Mouse (Mus musculus): Measurements from ENCODE around the gene Efcab10.

Gene Efcab10

GRCm38 (mm10) chr12:33394804-33395623 is at the start of gene Efcab10:
Efcab10 (plus strand) TSS chr12:33394854.
- DNase-seq (ENCODE audit: low spot score in 2 of 2), result no peak

- no peak for DNase-seq (ENCODE audit: low spot score in 2 of 2)
These were observed 49.5 kb upstream of the Efcab10 start for GRCm38 (mm10) chr12:33344970-33345772.

- DNase-seq (ENCODE audit: low spot score in 2 of 2), result no peak
These were observed 48.8 kb upstream of the Efcab10 start for GRCm38 (mm10) chr12:33345773-33346435.

- no peak for DNase-seq (ENCODE audit: low spot score in 2 of 2)
These were observed 42.0 kb upstream of the Efcab10 start for GRCm38 (mm10) chr12:33352671-33353070.

GRCm38 (mm10) chr12:33358345-33358744 is 36.3 kb upstream of the Efcab10 start:
- no peak for DNase-seq (ENCODE audit: low spot score in 2 of 2)

GRCm38 (mm10) chr12:33359209-33359608 is 35.4 kb upstream of the Efcab10 start:
- no peak for DNase-seq (ENCODE audit: low spot score in 2 of 2)

GRCm38 (mm10) chr12:33359878-33360482 is 34.7 kb upstream of the Efcab10 start:
- no peak for DNase-seq (ENCODE audit: low spot score in 2 of 2)

- peak in 1 of 2 experiments; percentile 33 for DNase-seq (ENCODE audit: low spot score in 2 of 2)
These were observed 33.9 kb upstream of the Efcab10 start for GRCm38 (mm10) chr12:33360729-33361128.

- no peak for DNase-seq (ENCODE audit: low spot score in 2 of 2)
These were observed 30.1 kb upstream of the Efcab10 start for GRCm38 (mm10) chr12:33364511-33364910.

- no peak for DNase-seq (ENCODE audit: low spot score in 2 of 2)
These were observed 29.5 kb upstream of the Efcab10 start for GRCm38 (mm10) chr12:33365133-33365532.

- no peak for DNase-seq (ENCODE audit: low spot score in 2 of 2)
These were observed 25.1 kb upstream of the Efcab10 start for GRCm38 (mm10) chr12:33369555-33369954.

GRCm38 (mm10) chr12:33379624-33380445 is 14.8 kb upstream of the Efcab10 start:
- peak; percentile 56 to 70 for DNase-seq (ENCODE audit: low spot score in 2 of 2)

- DNase-seq (ENCODE audit: low spot score in 2 of 2), result peak; percentile 48 to 53
These were observed 5.8 kb upstream of the Efcab10 start for GRCm38 (mm10) chr12:33388842-33389241.

GRCm38 (mm10) chr12:33390844-33391560 is 3.7 kb upstream of the Efcab10 start:
- DNase-seq (ENCODE audit: low spot score in 2 of 2), result no peak

- DNase-seq (ENCODE audit: low spot score in 2 of 2), result no peak
These were observed 8.6 kb downstream of the Efcab10 start for GRCm38 (mm10) chr12:33403265-33403693.

GRCm38 (mm10) chr12:33404996-33405395 is 10.3 kb downstream of the Efcab10 start:
- no peak for DNase-seq (ENCODE audit: low spot score in 2 of 2)

GRCm38 (mm10) chr12:33405398-33406026 is 10.9 kb downstream of the Efcab10 start:
- no peak for DNase-seq (ENCODE audit: low spot score in 2 of 2)

GRCm38 (mm10) chr12:33411580-33412151 is 17.0 kb downstream of the Efcab10 start:
- DNase-seq (ENCODE audit: low spot score in 2 of 2), result no peak

- DNase-seq (ENCODE audit: low spot score in 2 of 2), result peak; percentile 19 to 21
These were observed 29.7 kb downstream of the Efcab10 start for GRCm38 (mm10) chr12:33424329-33424728.
